Mouse (Mus musculus) natural killer cell, adult 2 months (primary cell): ENCODE results near the gene Fam122a.
A peak's percentile ranks its signal among the peaks of the same experiment; 100 is the strongest.

Experiments used
- DNase-seq, 2 experiments: peaks; one replicate each; pipeline ENCODE4 v3.0.0; 2022; ENCODE audit warnings: low spot score in 2 of 2

The Fam122a gene

DNA sequence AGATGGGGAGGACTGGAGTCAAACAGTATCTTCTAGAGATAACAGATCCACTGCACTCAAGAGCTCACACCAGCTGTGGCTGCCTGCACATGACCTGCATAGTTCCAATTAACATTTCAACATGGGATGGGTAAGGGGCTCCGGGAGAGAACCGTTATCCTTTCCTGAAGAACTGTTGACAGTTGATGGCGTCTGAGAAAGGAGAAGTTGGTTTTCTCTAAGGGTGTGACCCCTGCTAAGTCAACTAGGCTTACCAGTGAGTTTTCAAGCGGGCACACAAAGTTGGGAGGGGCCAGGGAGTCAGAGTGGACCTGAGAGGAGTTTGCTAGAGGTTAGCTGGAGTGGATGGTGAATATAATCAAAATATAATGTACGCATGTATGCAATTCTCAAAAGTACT lies 13.1 kb upstream of the Fam122a start:
- no peak for DNase-seq

DNA sequence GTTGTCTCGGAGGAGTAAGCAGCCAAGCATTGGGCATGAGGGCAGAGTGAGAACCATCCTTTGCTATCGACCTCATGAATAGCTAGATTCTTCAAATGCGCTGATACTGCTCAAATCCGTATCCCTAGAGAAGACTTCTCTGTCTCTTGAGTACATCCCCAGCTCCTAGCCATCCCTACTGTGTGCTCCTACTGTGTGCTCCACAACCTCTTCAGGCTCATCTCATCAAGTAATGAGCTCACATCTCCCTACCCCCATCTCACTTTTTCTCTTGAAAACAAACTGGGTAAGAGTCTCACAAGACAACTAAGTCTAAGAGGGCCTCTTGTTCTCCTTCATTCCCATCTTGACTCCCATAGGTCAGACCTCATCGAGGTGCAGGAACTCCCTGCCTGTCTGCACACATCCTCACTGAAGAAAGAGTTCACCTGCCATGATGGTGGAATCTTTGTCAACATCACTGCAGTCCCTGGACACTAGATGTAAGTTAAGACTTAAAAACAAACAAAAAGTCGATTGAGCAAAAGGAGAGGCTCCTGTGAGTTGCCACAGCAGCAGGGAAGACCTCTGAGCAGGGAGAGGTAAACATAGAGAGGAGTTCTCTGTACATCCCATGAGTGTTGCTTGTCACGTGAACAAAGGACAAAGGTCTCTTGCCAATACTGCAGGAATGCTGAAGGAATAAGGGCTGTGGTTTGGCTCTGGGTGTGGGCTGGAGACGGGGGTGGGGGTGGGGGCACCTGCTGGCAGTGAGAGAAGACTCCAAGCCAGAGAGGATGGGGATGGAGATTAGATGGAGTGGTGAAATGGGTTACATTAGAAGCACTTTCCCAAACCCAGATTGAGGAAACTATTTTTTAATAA lies 9.5 kb upstream of the Fam122a start:
- DNase-seq = no peak

DNA sequence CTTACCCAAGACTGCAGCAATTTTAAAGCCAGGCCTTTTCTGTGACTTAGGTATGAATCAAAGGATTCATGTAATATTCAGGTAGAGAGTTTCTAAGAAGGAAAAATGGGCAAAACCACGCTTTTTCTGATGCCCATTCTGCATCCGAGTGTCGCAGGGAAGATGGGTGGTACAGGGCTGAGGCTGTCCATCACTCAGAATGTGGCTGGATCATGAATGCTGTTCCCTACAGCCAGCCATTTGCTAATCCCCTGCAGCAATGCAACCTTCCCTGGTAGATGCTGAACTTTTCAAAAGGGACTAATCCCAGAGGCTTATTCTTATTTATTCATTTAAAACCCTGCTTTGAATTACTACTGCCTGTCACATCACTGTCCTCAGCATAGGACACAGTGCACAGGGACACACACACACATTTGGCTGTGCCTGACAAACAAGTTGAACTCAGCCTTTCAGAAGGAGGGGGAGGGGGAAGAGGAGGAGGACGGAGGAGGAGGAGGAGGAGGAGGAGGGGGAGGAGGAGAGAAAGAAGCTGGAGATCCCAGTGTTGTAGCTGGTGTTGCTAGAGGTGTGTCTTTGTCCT lies 7.5 kb upstream of the Fam122a start:
- DNase-seq = no peak

DNA sequence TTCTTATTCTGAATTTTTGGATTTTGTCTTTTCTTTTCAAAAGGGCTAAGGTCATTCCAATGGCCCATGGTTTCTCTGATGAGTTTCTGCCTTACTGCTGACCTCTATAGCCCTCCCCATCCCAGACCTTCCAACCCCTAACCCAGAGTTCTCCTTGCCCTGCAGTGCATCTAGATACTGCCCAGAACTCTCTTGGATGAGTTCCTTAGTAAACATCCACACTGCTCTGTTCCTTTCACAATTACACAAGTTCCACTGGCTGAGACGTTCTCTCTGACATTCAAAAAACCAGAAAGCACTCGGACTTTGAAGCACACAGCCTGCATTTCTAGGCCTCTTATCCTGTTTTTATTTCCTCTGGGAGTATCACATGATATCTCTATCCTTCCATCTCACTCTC lies 3.8 kb upstream of the Fam122a start:
- DNase-seq = no peak

DNA sequence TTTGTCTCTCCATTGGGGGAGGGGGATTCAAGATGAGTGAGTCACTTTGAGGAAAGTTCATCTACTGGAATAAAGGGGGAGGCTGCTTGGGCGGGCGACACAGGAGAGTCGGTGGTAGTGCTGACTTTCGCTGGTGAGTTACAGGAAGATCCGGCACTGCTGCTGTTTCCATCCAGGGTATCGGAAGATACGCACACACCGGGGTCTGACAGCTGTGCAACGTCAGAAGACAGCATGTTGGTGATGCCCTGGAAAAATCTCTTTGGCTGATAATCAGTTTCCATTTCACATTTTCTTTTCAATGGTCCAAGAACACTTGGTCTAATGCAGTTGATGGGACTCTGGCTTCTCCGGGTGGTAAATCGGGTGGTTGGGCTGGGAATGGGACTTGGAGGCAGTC lies 695 bp downstream of the Fam122a start:
- peak; percentile 26 to 31 for DNase-seq

DNA sequence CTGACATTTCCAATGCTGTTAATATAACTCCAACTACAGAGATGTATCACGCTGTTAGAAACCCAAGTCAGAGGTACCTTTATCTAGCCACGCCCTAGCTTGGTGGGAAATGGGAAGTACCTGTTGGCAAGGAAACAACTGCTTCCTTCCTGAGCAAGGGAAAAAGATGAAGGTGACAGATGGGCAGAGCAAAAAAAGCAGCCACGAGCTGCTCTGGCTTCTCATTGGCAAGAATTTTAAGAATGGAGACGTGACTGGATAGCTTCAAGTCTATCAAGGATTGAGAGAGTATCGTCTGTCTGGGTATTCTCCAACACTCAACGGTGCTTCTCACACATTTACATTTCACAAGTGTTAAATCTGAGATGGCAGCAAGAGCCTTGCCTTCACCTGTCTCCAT lies 1.9 kb downstream of the Fam122a start:
- no peak for DNase-seq

DNA sequence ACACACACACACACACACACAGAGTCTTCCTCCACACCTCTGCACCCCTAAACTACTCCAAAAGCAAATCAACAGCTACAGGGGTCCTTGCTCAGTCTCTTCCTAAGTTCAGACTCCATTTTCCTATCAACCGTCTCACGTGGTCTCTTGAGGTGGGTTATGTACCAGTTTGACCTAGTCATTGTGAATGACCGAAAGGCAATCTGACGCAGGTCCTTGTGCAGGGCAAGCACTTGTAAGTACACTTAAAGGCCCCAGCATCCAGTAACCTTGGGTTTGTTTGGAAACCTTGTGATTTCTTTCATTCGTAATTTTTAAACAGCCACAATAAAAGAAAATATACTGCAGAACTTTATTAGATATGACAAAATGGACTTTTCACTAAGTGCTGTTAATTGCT lies 4.6 kb downstream of the Fam122a start:
- no peak for DNase-seq

DNA sequence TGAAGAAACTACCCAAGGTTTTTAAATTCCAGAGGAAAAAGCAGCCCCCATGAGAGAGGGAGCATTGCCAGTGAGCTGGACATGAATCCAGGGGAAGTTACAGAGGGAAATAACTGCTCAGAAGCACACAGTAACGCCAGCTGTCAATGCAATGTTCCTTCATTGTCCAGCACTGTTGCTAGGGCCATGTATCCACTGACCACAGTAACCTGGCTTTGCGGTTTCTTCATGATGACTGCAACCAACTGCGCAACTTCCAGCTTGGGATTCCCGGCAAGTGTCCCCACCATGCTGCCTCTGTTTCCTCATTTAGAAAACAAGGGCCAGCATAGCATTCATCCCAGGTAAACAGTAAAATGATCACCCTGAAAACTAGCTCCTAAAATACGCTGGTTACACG lies 5.6 kb downstream of the Fam122a start:
- DNase-seq = no peak

DNA sequence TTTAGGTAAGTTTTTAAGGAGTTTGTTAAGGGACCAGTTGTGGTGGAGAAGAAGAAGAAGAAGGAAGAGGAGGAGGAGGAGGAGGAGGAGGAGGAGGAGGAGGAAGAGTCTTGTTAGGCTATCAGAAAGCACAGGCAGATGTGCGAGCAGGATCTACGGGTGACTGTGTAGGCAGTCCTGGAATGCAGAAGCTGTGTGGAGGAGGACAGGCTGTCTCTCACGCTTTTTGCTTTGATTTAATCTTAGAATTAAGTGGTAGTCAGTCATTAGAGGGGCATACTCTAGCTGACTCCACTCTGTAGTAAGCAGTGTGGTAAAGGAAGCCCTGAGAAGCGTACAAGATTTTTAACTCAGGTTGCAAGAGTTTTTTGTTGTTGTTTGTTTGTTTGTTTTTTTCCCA lies 7.9 kb downstream of the Fam122a start:
- DNase-seq = no peak

DNA sequence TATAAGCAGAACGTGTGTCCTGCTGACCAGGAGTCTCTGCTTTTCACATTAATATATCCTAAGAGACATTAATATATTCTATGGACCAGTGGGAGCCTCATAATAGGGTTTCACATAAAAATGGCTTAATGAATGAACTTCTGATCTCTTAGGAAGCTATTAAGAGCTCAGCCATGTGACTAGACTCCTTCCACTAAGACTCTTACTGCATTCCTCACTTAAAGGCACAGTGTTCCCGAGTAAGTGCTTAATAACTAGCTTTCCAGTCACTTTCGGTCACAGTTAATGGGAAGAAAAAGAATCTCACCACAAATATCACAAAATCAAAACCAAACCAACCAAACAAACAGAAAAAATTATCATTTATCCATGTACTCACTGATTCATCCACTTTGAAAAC lies 8.5 kb downstream of the Fam122a start:
- no peak for DNase-seq

DNA sequence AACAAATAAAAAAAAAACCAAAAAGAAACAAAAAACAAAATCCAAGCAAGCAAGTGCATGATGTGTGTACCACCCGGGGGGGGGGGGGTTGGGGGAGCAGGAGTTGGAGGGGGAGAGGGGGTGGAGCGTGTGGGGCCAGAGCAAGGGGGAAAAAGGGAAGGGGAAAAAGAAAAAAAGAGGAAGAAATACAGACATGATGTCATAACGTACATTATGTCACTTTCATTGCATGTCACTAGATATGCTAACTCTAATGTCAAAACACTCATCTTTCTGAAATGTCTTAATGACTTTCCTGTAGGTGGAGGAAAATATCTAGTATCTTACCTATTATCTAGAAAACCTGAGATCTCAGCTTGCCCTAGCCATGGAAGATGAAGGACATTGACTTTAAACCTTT lies 14.1 kb downstream of the Fam122a start:
- DNase-seq = no peak

DNA sequence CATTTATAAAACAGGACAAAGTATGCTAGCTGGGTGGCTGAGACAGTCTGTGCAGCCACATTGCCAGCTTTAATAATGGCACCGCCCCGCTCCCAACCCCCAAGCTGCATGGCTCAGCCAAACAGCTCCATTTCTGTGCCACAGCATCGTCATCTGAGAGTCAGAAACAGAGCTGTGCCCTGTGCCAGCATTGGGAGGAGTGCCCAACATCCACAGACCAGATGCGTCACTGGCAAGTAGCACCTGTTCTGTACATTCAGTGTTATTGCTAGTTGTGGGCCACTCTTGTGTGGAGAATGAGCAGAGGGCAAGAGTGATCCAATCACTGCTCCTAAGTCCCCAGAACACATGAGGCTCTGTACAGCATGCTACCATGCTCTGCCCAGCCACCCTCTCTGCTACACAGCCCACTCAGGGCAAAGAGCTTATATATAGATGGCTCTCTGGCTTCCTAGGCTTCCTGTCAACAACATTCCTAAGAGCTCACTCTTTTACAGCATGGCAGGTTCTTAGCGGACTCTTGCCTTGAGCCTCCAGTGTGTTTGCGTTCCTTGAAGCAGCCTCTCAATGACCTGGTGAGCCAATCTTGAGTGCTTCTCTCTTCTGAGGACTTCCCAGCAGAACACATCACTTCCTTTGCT lies 20.4 kb downstream of the Fam122a start:
- no peak for DNase-seq

DNA sequence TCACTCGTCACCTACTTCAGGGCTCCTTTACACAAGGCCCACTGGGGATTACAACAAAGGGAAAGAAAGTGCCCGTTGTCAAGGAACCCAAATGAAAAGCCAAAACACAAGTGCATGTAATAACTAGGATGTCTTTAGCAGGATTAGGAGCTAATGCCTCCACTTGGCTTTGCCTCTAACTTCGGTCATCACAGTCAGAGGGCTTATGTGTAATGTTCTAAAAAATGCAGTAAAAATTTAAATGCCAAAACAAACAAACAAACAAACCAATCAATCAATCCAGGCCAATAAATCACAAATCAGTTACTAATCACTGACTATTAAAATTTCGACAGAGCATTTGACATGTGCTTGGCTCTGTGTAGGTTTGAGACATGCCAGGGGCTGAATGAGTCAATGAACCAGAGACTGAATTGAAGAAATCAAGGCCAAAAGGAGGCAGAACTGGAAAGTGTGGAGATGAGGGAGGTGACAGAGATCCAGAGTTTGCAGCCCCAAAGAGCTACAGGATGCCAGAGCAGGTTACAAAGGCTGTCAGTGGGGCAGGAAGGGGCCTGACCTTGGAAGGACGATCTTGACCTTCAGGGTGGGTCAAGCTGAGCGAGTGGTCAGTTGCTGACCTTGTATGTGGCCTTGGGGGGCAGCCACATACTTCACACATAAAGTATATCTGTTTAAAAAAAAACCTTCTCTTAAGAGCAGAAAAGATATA lies 21.8 kb downstream of the Fam122a start:
- no peak for DNase-seq

DNA sequence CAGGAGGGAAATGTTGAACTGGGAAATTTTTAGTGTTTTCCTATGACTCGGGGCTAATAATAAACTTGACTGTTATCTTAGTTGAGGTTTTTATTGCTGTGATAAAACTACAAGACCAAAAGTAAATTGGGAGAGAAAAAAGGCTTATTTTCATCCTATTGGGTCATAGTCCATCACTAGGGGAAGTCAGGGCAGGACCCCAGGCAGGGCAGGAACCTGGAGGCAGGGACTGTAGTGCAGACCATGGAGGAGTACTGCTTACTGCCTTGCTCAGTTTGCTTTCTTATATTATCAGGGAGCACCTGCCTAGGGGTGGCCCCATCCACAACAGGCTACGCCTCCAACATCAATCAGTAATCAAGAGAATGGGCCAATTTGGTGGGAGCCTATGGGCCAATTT lies 22.7 kb downstream of the Fam122a start:
- no peak for DNase-seq

DNA sequence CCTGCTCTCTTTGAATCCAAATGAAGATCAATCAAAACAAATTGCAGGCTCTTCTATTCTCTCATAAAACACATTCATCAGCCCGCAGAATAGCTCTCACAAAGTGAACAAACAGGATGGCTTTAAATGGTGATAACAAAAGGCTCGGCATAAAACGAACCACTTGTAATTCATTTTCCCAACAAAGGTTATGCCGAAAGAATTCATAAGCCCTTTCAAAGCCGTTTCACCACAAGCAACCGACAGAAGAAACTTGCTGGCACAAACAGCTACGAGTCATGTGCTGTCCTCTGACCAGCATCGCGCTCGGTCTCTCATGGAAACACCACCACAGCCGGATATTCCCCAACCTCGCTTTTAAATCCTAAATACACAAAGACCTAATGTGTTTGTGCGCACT lies 23.8 kb downstream of the Fam122a start:
- DNase-seq = no peak

DNA sequence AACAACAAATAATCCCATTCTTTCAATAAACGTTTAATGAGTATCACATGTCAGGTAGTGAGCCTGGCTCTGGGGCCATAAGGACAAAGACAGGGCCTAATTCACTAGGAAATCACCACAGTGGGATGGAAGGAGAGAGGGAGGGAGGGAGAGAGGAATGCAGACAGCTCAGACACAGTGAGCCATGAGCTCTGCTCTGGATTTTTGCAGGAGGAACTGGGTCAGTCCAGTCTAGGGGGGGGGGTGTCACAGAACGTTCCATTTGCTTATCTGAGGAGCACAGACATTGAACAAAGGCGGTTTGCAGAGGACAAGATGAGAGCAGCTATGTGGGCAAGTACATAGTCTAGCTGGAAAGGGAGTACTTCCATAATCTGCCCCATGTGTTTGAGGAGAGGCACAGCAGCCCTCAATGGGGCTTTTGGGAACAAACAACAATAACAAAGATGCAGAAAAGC lies 24.7 kb downstream of the Fam122a start:
- DNase-seq = no peak

DNA sequence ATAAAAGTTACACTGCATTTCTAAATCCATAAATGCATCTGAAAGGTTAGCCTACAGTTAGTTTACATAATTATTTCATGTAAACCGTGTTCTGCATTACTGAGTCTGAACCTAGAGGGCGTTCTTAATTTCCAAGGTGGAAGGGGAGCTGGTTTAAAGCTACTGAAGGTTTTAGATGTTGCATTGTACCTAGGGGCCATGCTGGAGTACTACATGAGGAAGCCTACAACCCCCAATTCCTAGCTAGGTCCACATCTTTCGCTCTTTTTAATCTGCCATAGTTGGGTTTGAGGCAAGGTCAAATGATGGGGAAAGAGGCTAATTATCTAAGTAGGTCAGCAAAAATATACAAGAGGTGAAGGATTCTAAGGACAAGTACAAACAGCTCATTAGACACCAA lies 25.5 kb downstream of the Fam122a start:
- DNase-seq = no peak

DNA sequence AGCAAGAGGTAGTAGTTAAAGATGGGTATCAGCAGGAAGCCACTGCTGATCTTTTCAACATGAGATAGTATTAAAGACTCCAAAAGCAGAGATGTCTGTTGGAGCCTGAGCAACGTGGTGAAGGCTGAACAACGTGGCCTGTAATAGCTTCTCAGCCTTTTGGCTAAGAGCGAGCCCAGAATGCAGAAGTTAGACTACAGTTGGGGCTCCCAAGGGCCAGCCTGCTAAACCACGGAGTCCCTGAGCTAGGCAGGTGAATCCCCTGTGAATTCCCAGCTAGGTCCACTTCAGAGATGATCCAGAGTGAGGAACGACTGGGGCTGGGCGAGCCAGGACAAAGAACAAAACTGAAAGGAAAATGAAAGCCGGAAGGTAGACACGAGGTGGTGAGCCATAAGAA lies 26.4 kb downstream of the Fam122a start:
- peak in 1 of 2 experiments; percentile 6 for DNase-seq

DNA sequence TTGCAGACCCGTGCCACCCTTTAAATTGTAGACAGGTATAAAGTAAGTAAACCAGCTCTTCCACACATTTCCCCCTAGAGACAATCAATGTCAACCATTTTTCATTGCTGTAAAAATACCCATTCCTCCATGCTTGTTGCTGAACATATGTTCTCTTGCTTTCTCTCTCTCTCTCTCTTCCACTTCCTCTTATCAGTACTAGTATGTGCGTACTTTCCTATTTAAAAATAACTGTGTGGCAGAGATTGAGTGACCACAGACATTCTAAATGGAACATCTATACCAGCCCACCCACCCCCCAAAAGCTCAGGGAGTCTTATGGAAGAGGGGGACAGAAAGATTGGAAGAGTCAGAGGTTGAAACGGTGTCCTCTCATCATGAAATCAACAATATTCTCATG lies 32.8 kb downstream of the Fam122a start:
- DNase-seq = no peak

DNA sequence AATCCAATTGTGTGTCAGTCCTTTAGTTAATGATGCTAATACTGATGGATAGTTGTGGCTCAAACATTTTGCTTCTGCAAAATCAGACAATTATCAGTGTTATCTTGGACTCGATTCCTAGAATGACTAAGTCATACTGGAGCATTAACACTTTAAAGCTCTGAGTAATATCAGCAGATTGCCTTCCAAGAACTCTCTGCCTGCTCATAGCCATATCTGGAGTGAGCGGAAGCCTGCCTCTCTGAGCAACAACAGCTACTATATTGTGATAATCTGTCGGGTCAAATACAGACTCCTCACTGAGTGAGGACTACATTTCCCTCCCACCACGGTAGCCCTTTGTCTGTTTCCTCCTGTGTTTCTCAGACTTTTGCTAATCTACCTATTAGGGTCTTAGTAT lies 37.4 kb downstream of the Fam122a start:
- DNase-seq = no peak

DNA sequence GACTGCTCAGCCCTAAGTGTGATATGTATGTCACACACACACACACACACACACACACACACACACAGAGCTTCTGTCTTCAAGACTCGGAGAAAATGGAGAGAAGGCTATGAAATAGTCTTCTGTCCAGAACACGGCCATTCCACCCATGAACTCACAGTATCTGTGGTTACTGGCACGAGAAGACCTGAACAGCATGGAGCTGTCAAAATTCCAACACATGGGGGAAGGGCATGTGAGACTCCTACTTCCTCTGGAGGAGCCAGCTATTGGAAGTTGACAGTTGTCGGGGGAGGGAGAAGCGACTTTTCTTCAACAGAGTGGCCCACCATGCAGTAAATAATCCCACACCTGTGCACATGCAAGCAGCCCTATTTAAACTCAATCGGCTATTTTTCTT lies 42.9 kb downstream of the Fam122a start:
- no peak for DNase-seq

DNA sequence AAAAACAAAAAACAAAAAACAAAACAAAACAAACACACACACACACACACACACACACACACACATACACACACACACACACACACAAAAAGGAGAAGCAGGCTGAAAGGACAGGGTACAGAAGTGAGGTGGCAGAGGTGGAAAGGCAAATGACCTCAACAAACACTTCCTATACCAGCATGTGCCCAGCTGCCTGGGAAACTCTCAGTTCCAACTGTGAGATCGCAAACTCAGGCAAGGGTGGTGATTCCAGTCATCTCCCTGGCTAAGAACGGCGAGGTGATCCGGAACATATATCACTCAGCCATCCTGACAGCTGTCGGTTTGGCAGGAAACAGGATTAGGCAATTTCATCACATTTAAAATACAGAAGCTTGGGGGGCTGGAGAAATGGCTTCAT lies 44.7 kb downstream of the Fam122a start:
- DNase-seq = no peak
